Mouse (Mus musculus) left cerebral cortex, adult 2 months (tissue): ENCODE measurements around the gene Unc45a. TPM values are rescaled to one million over a fixed set of nuclear protein-coding genes. Genes with fewer than 3 reads are reported as not detected.
A peak's percentile ranks its signal among the peaks of the same experiment; 100 is the strongest.

ENCODE experiments used
- DNase-seq, 2 experiments: peaks; one replicate each; pipeline ENCODE4 v3.0.0; 2021 to 2022; ENCODE audit warnings: low spot score in 2 of 2, mixed read lengths in 1 of 2; ENCODE audit errors: extremely low spot score in 1 of 2
- H3K27ac ChIP-seq: fragments of 200-600 bp; 2 replicates; pipeline ENCODE4 v1.8.1; 2022
- H3K4me3 ChIP-seq: fragments of 200-600 bp; 2 replicates; pipeline ENCODE4 v1.8.1; 2022
- CTCF ChIP-seq: fragments of 200-600 bp; IDR thresholded peaks from 2 replicates; pipeline ENCODE4 v1.8.1; 2022; ENCODE audit warnings: antibody characterized with exemption, mild to moderate bottlenecking, moderate library complexity
- intact Hi-C: fragments of 180-260 bp; cut with DNase I; formaldehyde crosslinking; loops from one replicate; pipeline ENCODE4 v1.15.1; 2025
- total RNA-seq, 2 experiments: library from RNA; stranded (reverse); gene quantifications; 2 replicates each; pipeline ENCODE4 v1.2.3; 2021

The Unc45a gene
- total RNA-seq, 2 experiments from 2014 or later, result 37.7 to 43.7 TPM

GRCm38 (mm10) chr7:80294764-80295648 lies 45.8 kb downstream of the Unc45a start:
- intact Hi-C loops, result no loop called here
- peak overlapping the region; percentile 65 for H3K4me3 ChIP-seq
- H3K27ac ChIP-seq, result no peak overlapping the region
- no peak for TF ChIP-seq CTCF
- DNase-seq, result no peak

DNA sequence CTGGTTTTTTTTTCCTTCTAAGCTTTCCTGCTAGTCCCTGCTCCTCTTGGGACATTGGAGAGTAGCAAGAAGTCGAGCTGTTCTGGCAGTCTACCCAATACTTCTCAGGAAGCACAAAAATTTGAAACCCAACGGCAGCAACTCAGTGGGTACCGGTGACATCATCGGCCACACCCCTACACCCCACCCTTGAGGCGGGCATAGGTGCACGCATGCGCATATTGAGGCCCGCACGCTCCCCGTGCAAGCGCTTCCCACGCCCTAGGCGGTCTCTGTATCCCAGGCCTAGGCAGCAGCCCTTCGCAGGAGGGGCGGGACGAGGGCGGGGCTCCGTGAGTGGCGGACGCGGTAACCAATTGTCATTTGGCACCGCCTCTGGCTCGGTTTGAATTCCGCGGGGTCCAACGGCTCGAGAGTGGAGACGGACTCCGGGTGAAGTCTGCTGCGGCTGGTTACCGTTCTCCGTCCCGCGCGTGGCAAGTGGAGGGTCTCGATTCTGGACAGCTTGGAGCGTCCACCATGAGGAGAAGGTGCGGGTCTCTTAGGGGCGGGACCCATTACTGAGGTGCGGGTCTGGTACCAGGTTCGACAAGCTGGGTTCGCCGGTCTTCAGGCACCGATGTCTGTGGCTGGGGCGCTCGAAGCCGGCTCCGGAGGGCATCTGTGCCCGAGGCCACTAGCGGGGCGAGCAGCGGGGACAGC lies 46.6 kb downstream of the Unc45a start, which contains the start of gene Prc1:
TSS of gene Prc1 (plus strand) at position 389 of the 702 bp plus-strand sequence.
- peak; percentile 98 to 99 for DNase-seq
- peak within 1 kb of the TSS; percentile 65 for H3K4me3 ChIP-seq
- intact Hi-C loops, result no loop called here
- no peak; the same call in 1 of the 2 replicates for TF ChIP-seq CTCF
- peak within 1 kb of the TSS; percentile 34; the same call in 1 of the 2 replicates for H3K27ac ChIP-seq

DNA sequence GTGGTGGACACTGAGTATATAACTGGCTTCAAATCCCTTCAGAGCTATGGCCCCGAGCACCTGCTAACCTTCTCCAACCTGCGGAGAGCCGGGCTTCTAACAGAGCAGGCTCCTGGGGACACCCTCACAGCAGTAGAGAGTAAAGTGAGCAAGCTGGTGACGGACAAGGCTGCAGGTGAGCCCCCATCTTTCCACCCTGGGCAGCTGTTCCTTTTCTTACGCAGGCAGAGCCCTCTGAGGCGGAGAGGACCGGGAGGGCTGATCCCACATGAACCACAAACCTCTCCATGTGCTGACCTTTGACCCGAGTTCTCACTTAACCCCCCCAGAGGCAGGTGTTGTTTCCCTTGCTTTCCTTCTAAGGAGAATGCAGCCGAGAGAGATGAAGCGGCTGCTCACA lies 53.1 kb downstream of the Unc45a start:
- no peak for TF ChIP-seq CTCF
- intact Hi-C loops, result no loop called here
- DNase-seq, result no peak
- no peak overlapping the region for H3K4me3 ChIP-seq
- no peak overlapping the region for H3K27ac ChIP-seq

GRCm38 (mm10) chr7:80285725-80286124 lies 55.1 kb downstream of the Unc45a start:
- TF ChIP-seq CTCF, result no peak
- intact Hi-C loops, result no loop called here
- Histone ChIP-seq H3K27ac (no peak overlapping the region), H3K4me3 (no peak overlapping the region)
- no peak for DNase-seq

- no peak for DNase-seq
- intact Hi-C loops, result no loop called here
- H3K27ac ChIP-seq, result no peak overlapping the region
- H3K4me3 ChIP-seq, result no peak overlapping the region
- TF ChIP-seq CTCF, result no peak
Observed at GRCm38 (mm10) chr7:80284391-80284790, 56.4 kb downstream of the Unc45a start.

GRCm38 (mm10) chr7:80283226-80283918 lies 57.4 kb downstream of the Unc45a start:
- intact Hi-C loops, result no loop called here
- TF ChIP-seq CTCF, result no peak
- no peak for DNase-seq
- H3K27ac ChIP-seq, result no peak overlapping the region
- no peak overlapping the region for H3K4me3 ChIP-seq

DNA sequence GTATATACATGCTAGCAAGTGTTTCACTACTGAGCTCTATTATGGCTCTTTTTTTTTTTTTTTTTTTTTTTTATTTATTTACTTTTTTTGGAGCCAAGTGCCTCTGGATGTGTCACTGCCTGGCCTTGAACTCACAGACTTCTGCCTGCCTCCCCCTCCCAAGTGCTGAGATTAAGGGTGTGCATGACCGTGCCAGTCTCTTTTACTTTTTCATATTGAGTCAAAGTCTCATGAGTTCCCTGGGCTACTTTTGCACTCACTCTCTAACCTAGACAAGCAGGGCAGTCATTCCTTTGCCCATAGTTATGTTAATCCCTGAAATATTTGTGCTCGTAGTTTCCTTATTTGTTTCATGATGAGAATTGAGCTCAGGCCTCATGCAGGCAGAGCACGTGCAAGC lies 59.2 kb downstream of the Unc45a start:
- intact Hi-C loops, result no loop called here
- DNase-seq, result no peak
- no peak overlapping the region for H3K4me3 ChIP-seq
- no peak for TF ChIP-seq CTCF
- no peak overlapping the region for H3K27ac ChIP-seq

DNA sequence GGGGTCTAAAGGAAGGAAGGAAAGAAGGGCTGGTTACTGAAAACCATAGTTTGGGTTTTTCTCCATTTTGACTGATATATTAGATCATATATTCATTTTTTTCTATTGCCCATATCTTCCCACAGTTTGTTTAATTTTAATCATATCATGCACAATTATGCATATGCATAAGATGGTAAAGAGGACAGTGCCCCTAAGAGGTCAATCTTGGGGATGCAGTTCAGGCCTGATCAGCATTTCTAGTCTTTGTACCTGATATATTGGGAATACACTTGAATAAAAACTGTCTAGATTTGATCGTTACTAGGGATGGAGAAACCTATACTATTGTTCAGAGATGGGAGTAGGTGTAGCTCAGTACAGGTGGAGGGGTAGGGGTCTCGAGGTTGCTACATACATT lies 59.8 kb downstream of the Unc45a start:
- Histone ChIP-seq H3K4me3 (no peak overlapping the region), H3K27ac (no peak overlapping the region)
- intact Hi-C loops, result no loop called here
- TF ChIP-seq CTCF, result peak; percentile 1; the same call in 1 of the 2 replicates
- no peak for DNase-seq

DNA sequence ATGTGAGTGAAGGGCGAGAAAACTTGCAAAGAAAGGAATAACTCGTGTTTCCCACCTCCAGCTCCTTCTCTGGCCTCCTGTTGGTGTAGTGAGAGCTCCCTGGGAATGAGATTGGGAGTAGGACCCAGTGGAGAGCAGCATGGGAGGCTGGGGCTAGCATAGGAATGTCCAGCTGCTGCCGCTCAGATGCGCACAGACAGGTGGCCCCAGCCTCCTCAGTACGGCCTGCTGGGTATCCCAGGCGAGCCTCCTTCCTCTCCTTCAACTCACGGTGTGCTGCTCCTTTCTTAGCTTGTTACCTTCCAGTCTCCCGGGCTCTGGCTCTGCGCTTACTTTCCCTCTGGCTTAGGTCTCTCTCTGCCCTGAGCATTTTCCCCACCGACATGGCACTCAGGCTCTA lies 60.8 kb downstream of the Unc45a start:
- Histone ChIP-seq H3K27ac (no peak overlapping the region), H3K4me3 (no peak overlapping the region)
- intact Hi-C loops, result no loop called here
- no peak for TF ChIP-seq CTCF
- no peak for DNase-seq

DNA sequence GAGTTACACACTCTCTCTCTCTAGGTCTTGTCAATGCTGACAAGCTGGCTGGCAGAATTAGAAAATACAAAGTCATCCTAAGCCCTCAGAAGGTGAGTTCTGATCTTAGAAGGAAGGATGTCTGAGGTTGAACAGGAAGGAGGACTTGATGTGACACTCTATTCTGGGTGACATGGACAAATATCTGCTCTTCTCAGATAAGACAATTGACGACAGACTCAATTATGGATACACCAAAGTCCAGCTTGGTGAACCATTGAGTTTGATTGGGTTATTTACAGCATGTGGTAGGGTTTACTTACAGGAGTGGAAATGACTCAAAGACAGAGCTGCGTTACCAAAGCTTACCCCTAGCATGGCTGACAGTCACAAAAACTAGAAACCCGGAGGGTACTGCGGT lies 64.4 kb downstream of the Unc45a start:
- intact Hi-C loops, result no loop called here
- TF ChIP-seq CTCF, result no peak
- no peak overlapping the region for H3K27ac ChIP-seq
- no peak overlapping the region for H3K4me3 ChIP-seq
- no peak for DNase-seq

Other genes with a start within 250 kb of the Unc45a start
- gene Idh2, start 225.6 kb downstream of the Unc45a start, total RNA-seq, result 10 to 100 TPM; 53.9 to 67.1 TPM
- gene Sema4b, start 154.2 kb downstream of the Unc45a start, total RNA-seq, result 10 to 100 TPM; 19.4 to 20.6 TPM
- 10 to 100 TPM; 21.7 to 22.4 TPM for gene Cib1, start 108.2 kb downstream of the Unc45a start, total RNA-seq
- 1 to 10 TPM; 6.1 to 7.5 TPM for gene Gdpgp1, start 108.1 kb downstream of the Unc45a start, total RNA-seq
- gene Ttll13, start 94.6 kb downstream of the Unc45a start, total RNA-seq, result 1 to 10 TPM; 2.0 to 2.8 TPM
- gene Ngrn, start 79.8 kb downstream of the Unc45a start, total RNA-seq, result 10 to 100 TPM; 40.8 to 45.3 TPM
- gene Vps33b, start 71.4 kb downstream of the Unc45a start, total RNA-seq, result 10 to 100 TPM; 21.5 to 23.2 TPM
- under 1 TPM; 0.77 to 0.97 TPM for gene Prc1, start 46.6 kb downstream of the Unc45a start, total RNA-seq
- gene Rccd1, start 16.6 kb downstream of the Unc45a start, total RNA-seq, result 10 to 100 TPM; 14.9 to 15.2 TPM
- gene Hddc3, start 2.1 kb upstream of the Unc45a start, total RNA-seq, result 10 to 100 TPM; 46.4 to 56.4 TPM
- 100 to 1,000 TPM; 152 to 157 TPM for gene Man2a2, start 30.4 kb upstream of the Unc45a start, total RNA-seq
- 1 to 10 TPM; 5.3 to 6.8 TPM for gene Fes, start 46.9 kb upstream of the Unc45a start, total RNA-seq
- 10 to 100 TPM; 38.0 to 40.7 TPM for gene Furin, start 64.4 kb upstream of the Unc45a start, total RNA-seq
- gene Blm, start 194.1 kb upstream of the Unc45a start, total RNA-seq, result 1 to 10 TPM; 2.9 to 6.9 TPM